Mouse (Mus musculus) heart, adult 9 months (tissue): ENCODE measurements around the gene Gprc5d.
A peak's percentile ranks its signal among the peaks of the same experiment; 100 is the strongest.

Experiments
- DNase-seq, 2 experiments: peaks; one replicate each; pipeline ENCODE4 v3.0.0; 2022; ENCODE audit warnings: low spot score in 2 of 2

The Gprc5d gene

DNA sequence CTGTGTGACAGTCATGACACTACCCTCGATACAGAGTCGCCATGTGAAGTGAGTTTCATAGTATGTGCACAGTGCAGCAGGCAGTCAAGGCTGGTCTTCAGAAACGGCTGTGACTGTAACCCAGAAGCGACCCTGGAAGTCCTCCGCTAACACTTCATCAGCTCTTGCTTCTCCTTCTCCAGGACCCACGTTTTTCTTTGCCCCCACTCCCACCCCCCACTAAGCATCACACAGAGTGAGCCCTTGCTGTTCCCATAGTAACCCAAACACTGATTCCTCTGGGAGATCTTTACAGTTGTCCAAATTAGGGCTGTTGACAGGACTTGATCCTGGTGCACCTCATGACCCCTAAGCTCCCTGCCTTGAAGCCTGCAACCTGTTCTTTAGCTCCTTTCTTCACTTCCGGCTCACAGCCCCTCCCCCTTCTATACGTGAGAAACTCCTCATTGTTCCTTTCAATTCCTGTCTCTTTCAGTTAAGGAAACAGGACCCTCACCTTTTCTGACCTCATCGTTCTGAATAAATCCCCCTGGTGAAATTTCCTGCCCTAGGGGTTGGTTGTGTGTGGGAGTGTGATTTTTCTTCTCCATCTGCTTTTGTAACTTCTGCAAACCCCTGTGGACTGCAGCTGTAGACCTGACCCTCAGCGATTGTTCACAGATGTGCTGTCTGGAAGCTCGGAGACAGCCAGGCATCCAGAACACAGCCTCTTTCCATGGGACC lies 18.5 kb upstream of the Gprc5d start:
- peak; percentile 27 to 32 for DNase-seq

- no peak for DNase-seq
These were observed 17.7 kb upstream of the Gprc5d start for GRCm38 (mm10) chr6:135135735-135136134.

- no peak for DNase-seq
These were observed 15.4 kb upstream of the Gprc5d start for GRCm38 (mm10) chr6:135133486-135133885.

DNA sequence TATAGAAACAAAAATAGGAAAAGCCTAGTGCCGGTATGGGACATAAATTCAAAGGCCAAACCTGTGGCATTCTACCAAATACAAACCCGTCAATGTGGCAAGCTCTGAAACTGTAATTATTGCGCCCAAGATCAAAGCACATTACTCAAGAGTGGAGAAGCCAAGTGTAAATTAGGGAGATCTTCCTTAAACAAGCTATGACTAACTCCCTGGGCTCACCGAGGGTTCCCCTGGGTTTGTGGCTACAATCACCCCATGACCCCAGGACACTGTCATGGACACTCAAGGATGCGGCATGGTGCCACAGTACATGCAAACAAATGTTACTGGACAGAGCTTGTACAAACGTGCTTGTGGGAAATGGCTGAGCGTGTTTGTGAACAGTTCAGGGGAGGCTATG lies 15.0 kb upstream of the Gprc5d start:
- DNase-seq, result no peak

DNA sequence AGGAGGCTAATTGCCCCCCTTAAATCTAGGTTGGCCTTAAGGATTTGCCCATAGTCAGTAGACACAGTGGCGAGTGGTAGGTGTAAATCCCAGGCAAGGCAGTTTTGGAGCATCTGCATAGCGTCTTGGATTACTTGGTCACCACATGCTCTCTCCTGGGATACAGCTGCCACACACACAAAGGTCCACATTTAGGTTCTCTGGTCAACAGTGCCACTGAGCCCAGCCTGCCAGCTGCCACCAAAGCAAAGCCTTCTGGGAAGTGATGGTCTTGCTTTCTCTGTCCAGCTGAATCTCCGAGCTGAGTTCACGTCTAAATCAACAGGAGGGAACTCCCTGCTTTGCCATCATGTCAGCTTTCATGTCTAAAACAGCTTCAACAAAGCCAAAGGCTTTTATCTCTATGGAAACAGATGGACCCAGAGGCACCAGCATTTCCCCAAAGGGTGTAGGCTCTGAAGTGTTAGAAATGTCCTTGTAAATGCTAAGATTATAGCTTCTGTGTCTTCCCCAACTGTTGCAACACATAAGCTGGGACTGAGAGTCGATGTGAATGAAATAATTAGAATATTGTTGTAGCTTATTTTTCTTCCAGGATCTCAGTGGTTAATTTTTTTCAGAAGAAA lies 6.8 kb upstream of the Gprc5d start:
- no peak for DNase-seq

DNA sequence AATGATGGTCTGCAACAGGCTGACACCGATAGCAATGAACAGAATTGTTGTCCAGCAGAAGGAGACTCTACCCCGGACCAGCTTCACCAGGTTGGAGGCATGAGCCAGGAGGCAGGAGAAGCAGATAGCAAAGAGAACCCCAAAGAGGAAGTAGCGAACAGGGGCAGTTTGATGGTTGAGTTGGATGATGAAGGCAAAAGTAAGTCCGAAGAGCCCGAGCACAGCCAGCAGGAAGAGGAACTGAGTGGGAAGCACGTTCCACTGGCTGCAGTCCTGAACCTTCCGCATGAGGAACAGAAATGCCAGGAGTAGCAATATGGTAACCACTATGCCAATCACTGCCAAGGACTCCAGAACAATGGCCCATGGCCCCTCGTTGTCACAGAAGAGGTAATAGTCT lies 1.6 kb downstream of the Gprc5d start:
- DNase-seq, result no peak

GRCm38 (mm10) chr6:135113114-135113436 lies 5.0 kb downstream of the Gprc5d start:
- no peak for DNase-seq

DNA sequence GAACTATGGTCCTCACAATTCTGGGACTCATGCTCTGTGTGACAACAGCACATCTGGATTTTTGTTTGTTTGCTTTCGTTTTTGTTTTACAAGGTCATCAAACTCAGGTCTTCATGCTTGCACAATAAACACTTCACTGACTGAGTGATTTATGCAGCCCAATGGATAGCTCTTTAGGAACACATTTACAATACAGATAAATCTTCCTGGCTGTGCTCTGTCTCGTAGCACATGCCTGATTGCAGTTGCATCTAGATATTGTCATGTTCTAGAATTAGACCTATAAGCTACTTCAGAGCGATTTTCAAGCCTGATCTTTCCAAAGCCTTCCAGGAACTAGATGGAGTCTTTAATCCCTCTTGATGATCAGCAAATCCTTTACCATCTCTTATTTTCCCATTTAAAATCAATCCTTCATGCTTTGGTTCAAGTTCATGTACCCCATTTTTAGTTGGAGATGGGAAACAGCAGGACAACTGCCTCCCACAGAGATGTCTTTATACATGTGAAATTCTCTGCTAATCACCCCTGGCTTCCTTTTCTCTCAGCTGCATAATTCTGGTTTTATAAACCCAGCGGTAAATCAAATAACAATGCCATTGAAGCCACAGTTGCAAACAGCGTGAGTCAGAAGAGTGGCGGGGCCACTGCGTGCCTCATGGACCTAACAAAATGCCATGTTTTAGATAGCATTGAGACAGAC lies 5.5 kb downstream of the Gprc5d start:
- no peak for DNase-seq

GRCm38 (mm10) chr6:135107014-135107413 lies 11.1 kb downstream of the Gprc5d start:
- no peak for DNase-seq

DNA sequence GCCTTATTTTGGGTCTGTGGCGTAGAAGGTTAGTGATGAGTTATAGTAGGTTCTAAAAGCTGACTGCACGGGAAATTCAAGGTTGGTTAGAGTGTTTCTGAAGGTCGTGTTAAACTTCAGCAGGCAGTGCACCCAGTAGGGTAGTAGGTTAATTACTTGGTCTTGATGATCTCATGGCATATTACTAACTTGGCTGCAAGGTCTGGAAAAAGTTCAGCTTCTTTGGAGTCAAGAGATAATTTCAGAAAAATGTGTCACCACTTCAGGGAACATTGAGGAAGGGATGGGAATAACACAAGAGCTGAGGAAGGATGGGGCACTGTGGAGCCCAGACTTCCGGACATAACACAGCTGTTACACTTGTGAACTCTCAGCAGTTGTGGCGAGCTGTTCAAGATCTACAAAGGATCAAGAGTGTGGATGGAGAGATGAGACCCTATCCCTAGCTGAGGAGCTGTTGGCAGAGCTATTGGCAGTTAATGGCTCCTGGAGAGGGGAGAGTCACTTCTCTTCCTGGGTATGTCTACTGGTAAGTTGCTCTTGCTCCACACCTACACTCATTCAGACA lies 15.3 kb downstream of the Gprc5d start:
- peak; percentile 7 for DNase-seq

GRCm38 (mm10) chr6:135100787-135101472 lies 17.2 kb downstream of the Gprc5d start:
- no peak for DNase-seq

- no peak for DNase-seq
These were observed 25.1 kb downstream of the Gprc5d start for GRCm38 (mm10) chr6:135092798-135093470.

DNA sequence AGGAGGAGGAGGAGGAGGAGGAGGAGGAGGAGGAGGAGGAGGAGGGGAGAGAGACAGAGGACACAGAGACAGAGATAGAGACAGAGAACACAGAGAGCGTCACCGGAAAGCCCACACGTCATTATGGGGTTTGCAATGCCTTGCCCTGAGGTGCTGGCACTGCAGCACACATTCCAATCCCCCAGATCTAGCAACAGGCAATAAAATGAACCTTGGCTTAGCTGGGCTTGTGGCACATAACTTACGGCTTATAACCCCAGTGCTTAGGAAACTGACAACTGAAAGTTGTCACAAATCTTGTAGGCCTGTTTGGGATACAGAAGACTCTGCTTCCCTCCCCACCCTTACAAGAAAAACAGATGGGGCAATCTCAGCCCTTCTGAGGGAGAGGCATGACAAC lies 27.4 kb downstream of the Gprc5d start:
- DNase-seq, result no peak

DNA sequence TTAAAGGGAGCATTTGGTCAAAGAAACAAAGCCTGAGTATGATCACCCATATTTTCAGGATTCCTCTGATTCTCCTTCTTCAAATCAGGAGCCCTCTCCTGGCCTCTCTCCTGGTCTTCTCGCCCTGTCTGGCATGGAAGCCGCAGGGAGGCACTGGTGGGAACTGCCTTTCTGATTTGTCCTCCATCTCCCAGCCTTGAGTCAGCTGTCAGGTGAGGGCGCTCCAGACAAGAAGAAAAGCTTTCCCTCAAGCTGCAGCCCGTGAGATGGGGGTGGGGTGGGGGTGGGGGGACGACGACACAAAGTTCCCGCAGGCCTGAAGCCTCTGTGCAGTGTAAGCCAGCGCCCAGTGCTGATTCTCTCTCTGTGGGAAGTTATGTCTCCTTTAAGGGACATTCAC lies 28.3 kb downstream of the Gprc5d start:
- DNase-seq, result no peak

DNA sequence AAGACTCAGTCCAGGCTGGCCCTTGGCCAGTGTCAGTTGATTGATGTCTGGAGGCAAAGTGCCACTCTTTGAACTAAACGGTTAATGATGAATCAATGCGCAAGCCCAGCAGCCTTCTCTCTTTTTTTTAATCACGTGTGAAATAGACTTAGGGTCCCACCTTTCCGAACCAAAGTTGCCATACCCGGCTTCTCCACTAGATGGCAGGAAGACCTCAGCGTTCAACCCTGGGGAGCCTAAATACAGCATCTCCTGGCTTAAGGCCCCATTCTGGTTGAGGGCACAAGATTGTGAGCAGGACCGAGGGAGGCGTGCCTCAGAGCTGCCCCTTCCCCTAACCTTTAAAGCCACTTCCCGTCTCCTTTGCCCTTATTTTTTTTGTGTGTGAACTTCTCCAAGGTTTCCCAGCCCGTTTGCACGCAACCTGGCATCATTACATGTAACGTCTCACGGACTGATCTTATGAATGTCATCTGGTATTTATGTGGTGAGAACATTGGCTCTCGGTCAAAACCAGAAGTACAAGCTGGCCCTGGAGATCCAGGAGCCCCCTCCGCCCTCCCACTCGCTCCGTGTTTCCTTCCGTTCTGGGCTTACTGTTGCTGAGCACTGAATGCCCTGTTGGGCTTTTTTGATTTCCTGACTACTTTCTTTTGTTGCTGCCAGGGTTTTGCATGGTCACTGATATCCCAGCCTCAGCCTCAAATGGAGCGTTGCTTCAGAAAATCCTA lies 30.2 kb downstream of the Gprc5d start:
- peak; percentile 35 to 69 for DNase-seq

DNA sequence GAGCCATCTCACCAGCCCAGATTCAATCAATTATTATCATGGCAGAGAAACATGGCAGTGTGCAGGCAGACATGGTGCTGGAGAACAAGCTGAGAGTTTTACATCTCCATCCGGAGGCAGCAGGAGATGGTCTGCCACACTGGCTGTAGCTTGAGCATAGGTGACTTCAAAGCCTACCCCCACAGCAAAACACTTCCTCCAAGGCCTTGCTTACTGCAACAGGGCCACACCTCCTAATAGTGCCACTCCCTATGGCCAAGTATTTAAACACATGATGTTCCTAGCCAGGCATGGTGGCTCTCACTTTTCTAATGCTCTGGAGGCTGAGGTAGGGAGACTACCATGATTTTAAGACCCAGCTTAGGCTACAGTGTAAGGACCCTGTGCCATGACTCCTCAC lies 32.4 kb downstream of the Gprc5d start:
- DNase-seq, result no peak

DNA sequence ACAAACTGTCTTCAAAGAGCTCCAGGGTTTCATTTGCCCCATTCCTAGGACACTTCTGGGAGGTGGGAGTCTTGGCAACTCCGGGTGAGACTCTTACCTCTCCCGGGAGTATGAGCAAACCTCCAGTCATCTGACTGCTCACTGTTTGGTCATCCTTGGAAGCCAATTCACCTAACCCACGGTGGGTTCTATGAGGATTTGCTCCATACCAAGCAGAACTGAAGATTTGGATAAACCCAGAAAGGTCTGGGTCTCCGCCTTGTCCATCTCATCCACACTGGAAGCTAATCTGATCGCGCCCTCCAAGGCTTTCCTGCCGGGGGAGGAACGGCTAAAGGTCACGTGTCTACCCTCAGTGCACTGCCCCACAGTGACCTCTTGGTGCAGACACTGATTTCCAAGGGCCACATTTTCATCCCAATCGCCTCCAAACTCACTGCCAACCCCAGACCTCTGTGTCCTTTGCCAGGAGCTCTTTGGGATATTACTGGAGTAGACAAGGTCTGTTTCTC lies 34.0 kb downstream of the Gprc5d start:
- no peak for DNase-seq

DNA sequence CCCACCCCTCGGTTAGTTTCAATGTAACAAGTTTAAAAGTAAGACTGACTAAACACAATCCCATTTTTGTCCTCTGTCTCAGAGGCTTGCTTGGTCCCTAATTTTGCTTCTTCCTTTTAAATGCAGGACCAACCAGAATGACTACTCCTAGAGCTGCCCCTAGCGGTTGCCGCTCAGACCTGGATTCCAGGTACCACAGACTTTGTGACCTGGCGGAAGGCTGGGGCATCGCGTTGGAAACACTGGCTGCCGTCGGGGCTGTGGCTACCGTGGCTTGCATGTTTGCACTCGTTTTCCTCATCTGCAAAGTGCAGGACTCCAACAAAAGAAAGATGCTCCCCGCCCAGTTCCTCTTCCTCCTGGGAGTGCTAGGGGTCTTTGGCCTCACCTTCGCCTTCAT lies 39.7 kb downstream of the Gprc5d start:
- no peak for DNase-seq

DNA sequence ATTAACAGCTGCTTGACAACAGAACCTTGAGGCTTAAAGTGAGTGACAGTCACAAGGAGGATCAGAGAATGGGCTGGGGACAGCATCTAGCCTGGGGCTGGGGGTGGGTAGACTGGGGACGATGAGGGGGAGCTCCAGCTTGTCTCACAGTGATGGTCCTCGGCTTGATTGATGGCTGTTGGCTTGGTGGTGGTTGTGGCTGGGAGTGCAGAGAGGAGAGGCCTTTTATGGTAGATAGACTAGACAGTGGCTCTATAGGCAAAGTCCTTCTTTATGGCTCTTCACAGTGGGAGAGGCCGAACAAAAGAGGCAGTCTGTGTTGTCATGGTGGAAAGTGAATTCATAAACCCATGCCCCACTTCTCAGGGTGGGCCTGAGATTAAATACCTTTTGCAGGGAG lies 41.9 kb downstream of the Gprc5d start:
- no peak for DNase-seq

DNA sequence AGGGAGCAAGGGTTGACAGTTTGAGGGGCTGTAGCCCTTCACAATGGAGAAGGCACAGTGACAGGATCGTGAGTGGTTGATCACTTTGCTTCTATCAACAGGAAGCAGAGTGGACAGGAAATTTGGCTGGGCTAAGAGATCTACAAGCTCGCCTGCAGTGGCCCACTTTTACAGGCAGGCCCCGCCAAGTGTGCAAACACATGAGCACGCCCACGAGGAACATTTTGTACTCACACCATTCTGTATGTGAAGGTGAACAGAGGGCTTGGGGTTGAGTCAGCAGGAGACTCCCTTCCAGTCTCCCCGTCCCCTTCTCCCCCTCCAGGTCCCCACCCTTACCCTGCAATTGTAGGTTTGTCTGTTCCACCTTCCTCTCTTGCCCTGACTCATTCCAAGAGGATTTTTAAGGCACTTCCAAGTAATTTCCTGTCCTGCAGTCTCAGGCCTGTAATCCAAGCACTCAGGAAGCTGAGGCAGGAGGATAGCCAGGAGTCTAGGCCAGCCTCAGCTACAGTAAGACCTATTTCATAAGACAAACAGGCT lies 43.6 kb downstream of the Gprc5d start:
- DNase-seq, result peak; percentile 5 to 13

GRCm38 (mm10) chr6:135070347-135070746 lies 47.7 kb downstream of the Gprc5d start:
- DNase-seq, result no peak
